Mouse (Mus musculus) liver, embryonic 13.5 days (tissue): ENCODE data around the gene Fbxo11. TPM values are rescaled to one million over a fixed set of nuclear protein-coding genes. Genes with fewer than 3 reads are reported as not detected.
"Not testable (repeated sequence)": the region's sequence is repeated elsewhere in the genome, so short reads cannot be mapped to it uniquely, and the experiment has no call there.

Experiments used
- ATAC-seq: fragments of 200-750 bp; cut with Nextera tagmentation; 2 replicates; pipeline ENCODE4 v1.8.0; 2017; ENCODE audit warnings: low read depth, mild to moderate bottlenecking, moderate number of reproducible peaks, moderate library complexity
- DNase-seq: peaks from one replicate; pipeline ENCODE4 v3.0.0; 2022
- H3K27ac ChIP-seq: fragments of 300-500 bp; sonication (generic); 2 replicates; pipeline ENCODE4 v1.5.1; 2015; ENCODE audit warnings: moderate library complexity, mild to moderate bottlenecking, inconsistent platforms
- H3K27me3 ChIP-seq: fragments of 300-500 bp; sonication (generic); 2 replicates; pipeline ENCODE4 v1.6.1; 2015; ENCODE audit warnings: mild to moderate bottlenecking, inconsistent platforms
- H3K36me3 ChIP-seq: fragments of 300-500 bp; sonication (generic); 2 replicates; pipeline ENCODE4 v1.6.1; 2015; ENCODE audit warnings: mild to moderate bottlenecking, inconsistent platforms
- H3K4me1 ChIP-seq: fragments of 300-500 bp; sonication (generic); replicated peaks from 2 replicates; pipeline ENCODE4 v1.6.1; 2015; ENCODE audit warnings: inconsistent platforms
- H3K4me2 ChIP-seq: fragments of 300-500 bp; sonication (generic); 2 replicates; pipeline ENCODE4 v1.6.1; 2015; ENCODE audit warnings: inconsistent platforms, mild to moderate bottlenecking, moderate library complexity
- H3K4me3 ChIP-seq: fragments of 300-500 bp; sonication (generic); replicated peaks from 2 replicates; pipeline ENCODE4 v1.5.1; 2015; ENCODE audit warnings: mild to moderate bottlenecking, inconsistent platforms
- H3K9ac ChIP-seq: fragments of 300-500 bp; sonication (generic); 2 replicates; pipeline ENCODE4 v1.6.1; 2015; ENCODE audit warnings: mild to moderate bottlenecking, inconsistent platforms
- H3K9me3 ChIP-seq: fragments of 300-500 bp; sonication (generic); replicated peaks from 2 replicates; pipeline ENCODE4 v1.6.1; 2016; ENCODE audit warnings: inconsistent platforms
- WGBS: fragments of 180-500 bp; shearing (Covaris S2); methylation state at CpG from one replicate; pipeline ENCODE4 v1.1.7; 2015; ENCODE audit not compliant: insufficient replicate concordance; 5-methylcytosine and 5-hydroxymethylcytosine counted together
- polyA plus RNA-seq: library from polyadenylated mRNA; unstranded; fragments of >200 nt; fragmentation: Nextera tagmentation; extraction: Ambion mirVana; gene quantifications from 2 replicates; pipeline ENCODE4 v1.2.1, GENCODE M21; 2015

The Fbxo11 gene
- polyA plus RNA-seq, 1 experiment from 2014 or later = 3.0 TPM

DNA sequence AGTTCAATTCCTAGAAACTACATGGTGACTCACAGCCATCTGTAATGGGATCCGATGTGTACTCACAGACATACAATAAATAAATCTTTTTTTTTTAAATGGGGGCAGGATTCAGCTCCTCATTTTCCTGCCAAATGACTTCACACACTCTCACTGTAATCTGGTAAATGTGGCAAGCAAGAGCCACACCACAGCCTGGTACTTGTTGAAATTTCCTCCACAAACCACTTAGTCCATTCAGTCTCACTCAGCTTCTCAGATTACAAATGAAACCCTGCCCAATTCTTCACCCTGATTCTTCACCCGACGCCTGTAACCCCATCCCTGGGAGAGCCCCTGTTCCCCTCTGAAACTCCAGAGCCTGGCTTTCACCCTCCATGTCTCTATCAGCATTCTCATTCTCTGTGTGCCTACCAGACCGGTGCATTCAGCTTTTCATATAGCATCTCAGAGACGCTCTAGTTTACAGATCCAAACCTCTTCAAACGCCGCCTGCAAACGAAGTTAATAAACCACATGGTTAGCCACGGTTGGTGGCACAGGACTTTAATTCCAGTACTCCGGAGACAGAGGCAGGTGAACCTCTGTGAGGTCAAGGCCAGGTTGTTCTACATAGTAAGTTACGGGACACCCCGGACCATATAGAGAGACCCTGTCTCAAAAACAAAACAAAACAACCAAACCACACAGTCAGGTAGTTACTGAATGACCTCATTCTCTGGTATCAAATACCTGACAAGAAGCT lies 107.8 kb downstream of the Fbxo11 start:
- ATAC-seq (no peak), DNase-seq (no peak)
- Histone ChIP-seq H3K9me3 (no peaks in the 10 kb centered on the region), H3K4me3 (no peak overlapping the region), H3K9ac (no peak overlapping the region), H3K4me1 (no peaks in the 10 kb centered on the region), H3K27ac (no peak overlapping the region), H3K36me3 (no peaks in the 10 kb centered on the region), H3K4me2 (no peak overlapping the region), H3K27me3 (no peaks in the 10 kb centered on the region)
- 72% methylated on average over 12 of the region's 12 CpGs for WGBS

- DNase-seq = not testable (repeated sequence)
- WGBS = 49% methylated on average over 13 of the region's 13 CpGs
Measured at GRCm38 (mm10) chr17:87954618-87955124, 110.4 kb downstream of the Fbxo11 start.

DNA sequence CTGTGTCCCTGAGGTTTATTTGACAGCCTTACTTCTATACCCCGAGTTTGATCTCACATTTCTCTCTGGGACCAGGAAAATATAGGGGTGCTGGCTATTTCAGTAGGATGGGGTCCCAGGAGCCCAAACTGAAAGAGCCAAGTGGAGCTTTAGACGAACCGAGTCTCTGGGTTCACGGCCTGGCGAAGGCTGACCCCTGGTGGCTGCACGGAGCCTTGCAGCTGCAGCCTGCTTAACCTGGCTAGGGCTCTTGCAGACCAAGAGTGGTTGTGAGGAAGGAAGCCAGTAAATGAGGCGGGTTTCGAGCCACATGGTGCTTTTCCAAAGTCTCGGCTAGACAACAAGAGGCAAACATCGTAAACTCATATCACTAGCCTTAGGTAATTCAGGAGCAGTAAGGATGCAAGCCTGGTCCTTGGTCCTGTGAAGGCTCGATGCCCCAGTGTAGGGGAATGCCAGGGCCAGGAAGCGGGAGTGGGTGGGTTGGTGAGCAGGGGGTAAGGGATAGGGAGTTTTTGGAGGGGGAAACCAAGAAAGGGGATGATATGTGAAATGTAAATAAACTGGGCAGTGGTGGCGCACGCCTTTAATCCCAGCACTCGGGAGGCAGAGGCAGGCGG lies 116.0 kb downstream of the Fbxo11 start:
- 35% methylated on average over 16 of the region's 16 CpGs for WGBS
- H3K9ac ChIP-seq = no peak overlapping the region
- DNase-seq (peak; percentile 30), ATAC-seq (no peak)
- H3K4me1 ChIP-seq = no peaks in the 10 kb centered on the region
- H3K27me3 ChIP-seq = no peaks in the 10 kb centered on the region
- no peak overlapping the region for H3K4me3 ChIP-seq
- no peaks in the 10 kb centered on the region for H3K36me3 ChIP-seq
- no peak overlapping the region for H3K27ac ChIP-seq
- H3K9me3 ChIP-seq = no peaks in the 10 kb centered on the region
- no peak overlapping the region for H3K4me2 ChIP-seq

More at GRCm38 (mm10) chr17:87954618-87955124, 110.4 kb downstream of the Fbxo11 start:
- not testable (repeated sequence) for H3K36me3 ChIP-seq, H3K4me1 ChIP-seq, ATAC-seq, H3K4me2 ChIP-seq, H3K27ac ChIP-seq, H3K9me3 ChIP-seq, H3K4me3 ChIP-seq, H3K9ac ChIP-seq, H3K27me3 ChIP-seq

Other genes with a start within 250 kb of the Fbxo11 start
- not detected in 2 replicates for gene Rpl36-ps4, start 144.3 kb downstream of the Fbxo11 start, polyA plus RNA-seq
- 32.6 and 38.7 TPM in 2 replicates for gene Msh6, start 90.2 kb downstream of the Fbxo11 start, polyA plus RNA-seq